Comparison of ENCODE assay signal across 7 mouse cellular contexts in genomic region chr3:90083698-90084324, GRCm38 (mm10). TPM values are rescaled to one million over a fixed set of nuclear protein-coding genes. Genes with fewer than 3 reads are reported as not detected.
DNase-seq lines count a peak whose midpoint lies in the region; ATAC-seq and TF ChIP-seq lines count a peak whose summit lies in the region.

No protein-coding gene starts in this region.

- 14% methylated on average over 3 of the region's 3 CpGs for WGBS in lung, embryonic 14.5 days
- 56% methylated on average over 3 of the region's 3 CpGs for WGBS in embryonic facial prominence, embryonic 13.5 days
- WGBS in midbrain, embryonic 16.5 days: 41% methylated on average over 3 of the region's 3 CpGs
- WGBS in thymus, adult 2 months: 37% methylated on average over 3 of the region's 3 CpGs

- H3K36me3 ChIP-seq in lung, embryonic 14.5 days (ENCODE audit: insufficient read depth): peaks cover 39% of the 10 kb centered on the region
- peaks cover 28% of the 10 kb centered on the region for H3K36me3 ChIP-seq in embryonic facial prominence, embryonic 13.5 days
- peaks cover 13% of the 10 kb centered on the region for H3K36me3 ChIP-seq in midbrain, embryonic 16.5 days (ENCODE audit: control insufficient read depth, insufficient read depth, low read length)
- peaks cover 23% of the 10 kb centered on the region for H3K36me3 ChIP-seq in thymus, adult 2 months (ENCODE audit: control insufficient read depth, insufficient read depth, low read length)

- no peaks in the 10 kb centered on the region for H3K9me3 ChIP-seq in lung, embryonic 14.5 days (ENCODE audit: low read depth, low read length)
- no peaks in the 10 kb centered on the region for H3K9me3 ChIP-seq in embryonic facial prominence, embryonic 13.5 days
- no peaks in the 10 kb centered on the region for H3K9me3 ChIP-seq in midbrain, embryonic 16.5 days (replicated peaks; ENCODE audit: control insufficient read depth, low read length, poor library complexity, severe bottlenecking)

- no peaks in the 10 kb centered on the region for H3K27me3 ChIP-seq in lung, embryonic 14.5 days (ENCODE audit: insufficient read depth, low read length)
- no peaks in the 10 kb centered on the region for H3K27me3 ChIP-seq in embryonic facial prominence, embryonic 13.5 days
- no peaks in the 10 kb centered on the region for H3K27me3 ChIP-seq in midbrain, embryonic 16.5 days (ENCODE audit: control insufficient read depth, insufficient read depth, low read depth, low read length)
- no peaks in the 10 kb centered on the region for H3K27me3 ChIP-seq in thymus, adult 2 months (ENCODE audit: control insufficient read depth, insufficient read depth, low read length)

- TF ChIP-seq CTCF in lung, embryonic 14.5 days (IDR thresholded peaks at IDR 0.05; ENCODE audit: low read depth): no peak
- TF ChIP-seq CTCF in layer of hippocampus, adult 2 months (conservative IDR thresholded peaks at IDR 0.05): no peak
- no peak for TF ChIP-seq CTCF in thymus, adult 2 months (IDR thresholded peaks at IDR 0.05; ENCODE audit: borderline replicate concordance, control insufficient read depth, extremely low read depth, insufficient read depth, low read length, poor library complexity)

- H3K4me3 ChIP-seq in lung, embryonic 14.5 days (ENCODE audit: low read depth, low read length): peak overlapping the region; percentile 96; the same call in 1 of the 2 replicates
- no peak overlapping the region for H3K4me3 ChIP-seq in embryonic facial prominence, embryonic 13.5 days
- H3K4me3 ChIP-seq in layer of hippocampus, adult 2 months: peak overlapping the region; percentile 27
- H3K4me3 ChIP-seq in midbrain, embryonic 16.5 days (ENCODE audit: low read depth, low read length): no peak overlapping the region
- H3K4me3 ChIP-seq in thymus, adult 2 months (ENCODE audit: control insufficient read depth, insufficient read depth, low read length): no peak overlapping the region

- ATAC-seq in lung, embryonic 14.5 days (ENCODE audit: insufficient read depth): no peak
- no peak for ATAC-seq in embryonic facial prominence, embryonic 13.5 days (ENCODE audit: insufficient number of reproducible peaks, insufficient read depth, low FRiP score, low TSS enrichment, low read depth)
- ATAC-seq in midbrain, embryonic 16.5 days: no peak

- peaks cover 27% of the 10 kb centered on the region for H3K4me1 ChIP-seq in lung, embryonic 14.5 days (ENCODE audit: insufficient read depth)
- H3K4me1 ChIP-seq in embryonic facial prominence, embryonic 13.5 days: peaks cover 48% of the 10 kb centered on the region
- peaks cover 48% of the 10 kb centered on the region for H3K4me1 ChIP-seq in midbrain, embryonic 16.5 days (ENCODE audit: control insufficient read depth, insufficient read depth, low read length)
- H3K4me1 ChIP-seq in thymus, adult 2 months (replicated peaks; ENCODE audit: control insufficient read depth, insufficient read depth, low read length): peaks cover 23% of the 10 kb centered on the region

- no peak overlapping the region for H3K9ac ChIP-seq in lung, embryonic 14.5 days
- 0 out of 2 replicates have a peak overlapping the region, but pooled peaks have one; percentile 49 for H3K9ac ChIP-seq in embryonic facial prominence, embryonic 13.5 days
- H3K9ac ChIP-seq in midbrain, embryonic 16.5 days (ENCODE audit: low read depth, low read length): 0 out of 2 replicates have a peak overlapping the region, but pooled peaks have one; percentile 30

- peak; percentile 51 for DNase-seq in lung, embryonic 14.5 days
- no peak for DNase-seq in lung, postnatal 14 days
- DNase-seq in layer of hippocampus, adult 2 months (ENCODE audit: low spot score in 2 of 2): peak; percentile 64 to 80
- no peak for DNase-seq in thymus, adult 2 months
- no peak for DNase-seq in thymus, postnatal 10 days (ENCODE audit: low spot score in 2 of 2)

- H3K27ac ChIP-seq in lung, embryonic 14.5 days (ENCODE audit: low read depth): peak overlapping the region; percentile 81
- no peak overlapping the region for H3K27ac ChIP-seq in embryonic facial prominence, embryonic 13.5 days
- peak overlapping the region; percentile 89 for H3K27ac ChIP-seq in layer of hippocampus, adult 2 months
- H3K27ac ChIP-seq in midbrain, embryonic 16.5 days (ENCODE audit: low read length): peak overlapping the region; percentile 50
- H3K27ac ChIP-seq in thymus, adult 2 months (ENCODE audit: control insufficient read depth, insufficient read depth, low read length): no peak overlapping the region

- peak overlapping the region; percentile 77 for H3K4me2 ChIP-seq in lung, embryonic 14.5 days
- H3K4me2 ChIP-seq in embryonic facial prominence, embryonic 13.5 days: peak overlapping the region; percentile 24; the same call in 1 of the 2 replicates
- peak overlapping the region; percentile 31 for H3K4me2 ChIP-seq in midbrain, embryonic 16.5 days (ENCODE audit: low read length)

- no peak for TF ChIP-seq POLR2A in thymus, adult 2 months (IDR thresholded peaks at IDR 0.05; ENCODE audit: control insufficient read depth, extremely low read depth, insufficient read depth, low read length, poor library complexity)

RNA-seq across cellular contexts. Expression of gene Tpm3, which starts 11.4 kb away (rescaled TPM):
- polyA plus RNA-seq in lung, embryonic 14.5 days (2014; fragmentation: Nextera tagmentation; extraction: Ambion mirVana): 634 and 654 TPM in 2 replicates
- polyA plus RNA-seq in embryonic facial prominence, embryonic 13.5 days (2015; fragmentation: Nextera tagmentation; extraction: Ambion mirVana): 496 and 525 TPM in 2 replicates
- 100 to 1,000 TPM; 177 to 183 TPM for total RNA-seq in layer of hippocampus, adult 2 months (2021)
- polyA plus RNA-seq in midbrain, embryonic 16.5 days (2015; fragmentation: Nextera tagmentation; extraction: Ambion mirVana): 377 and 415 TPM in 2 replicates
- polyA plus RNA-seq in thymus, adult 2 months (2012; rRNA removed): 252 and 262 TPM in 2 replicates

RNA-seq across cellular contexts. Expression of gene Nup210l, which starts 20.1 kb away (rescaled TPM):
- 0.39 and 0.58 TPM in 2 replicates for polyA plus RNA-seq in lung, embryonic 14.5 days (2014; fragmentation: Nextera tagmentation; extraction: Ambion mirVana)
- 0.30 and 0.44 TPM in 2 replicates for polyA plus RNA-seq in embryonic facial prominence, embryonic 13.5 days (2015; fragmentation: Nextera tagmentation; extraction: Ambion mirVana)
- under 1 TPM; 0.25 to 0.33 TPM for total RNA-seq in layer of hippocampus, adult 2 months (2021)
- 0.16 and 0.35 TPM in 2 replicates for polyA plus RNA-seq in midbrain, embryonic 16.5 days (2015; fragmentation: Nextera tagmentation; extraction: Ambion mirVana)
- 1.5 and 1.6 TPM in 2 replicates for polyA plus RNA-seq in thymus, adult 2 months (2012; rRNA removed)

RNA-seq across cellular contexts. Expression of gene Ubap2l, which starts 31.4 kb away (rescaled TPM):
- 236 and 257 TPM in 2 replicates for polyA plus RNA-seq in lung, embryonic 14.5 days (2014; fragmentation: Nextera tagmentation; extraction: Ambion mirVana)
- polyA plus RNA-seq in embryonic facial prominence, embryonic 13.5 days (2015; fragmentation: Nextera tagmentation; extraction: Ambion mirVana): 231 and 255 TPM in 2 replicates
- total RNA-seq in layer of hippocampus, adult 2 months (2021): 100 to 1,000 TPM; 173 to 179 TPM
- 120 and 132 TPM in 2 replicates for polyA plus RNA-seq in midbrain, embryonic 16.5 days (2015; fragmentation: Nextera tagmentation; extraction: Ambion mirVana)
- 199 and 208 TPM in 2 replicates for polyA plus RNA-seq in thymus, adult 2 months (2012; rRNA removed)

RNA-seq across cellular contexts. Expression of gene 4933434E20Rik, which starts 32.4 kb away (rescaled TPM):
- 136 and 143 TPM in 2 replicates for polyA plus RNA-seq in lung, embryonic 14.5 days (2014; fragmentation: Nextera tagmentation; extraction: Ambion mirVana)
- 146 and 149 TPM in 2 replicates for polyA plus RNA-seq in embryonic facial prominence, embryonic 13.5 days (2015; fragmentation: Nextera tagmentation; extraction: Ambion mirVana)
- total RNA-seq in layer of hippocampus, adult 2 months (2021): 100 to 1,000 TPM in 1 of 2 experiments, 10 to 100 TPM in 1; 89.6 to 101 TPM
- 224 and 225 TPM in 2 replicates for polyA plus RNA-seq in midbrain, embryonic 16.5 days (2015; fragmentation: Nextera tagmentation; extraction: Ambion mirVana)
- polyA plus RNA-seq in thymus, adult 2 months (2012; rRNA removed): 45.9 and 59.7 TPM in 2 replicates

Comparison
In these comparisons a context has a peak if more than half of its experiments do, and no peak if none do; other contexts are left out.
1. DNase-seq: peak in lung, embryonic 14.5 days (single experiment) and layer of hippocampus, adult 2 months (2 of 2); none in lung, postnatal 14 days (single experiment), thymus, adult 2 months (single experiment) and thymus, postnatal 10 days (0 of 2).
2. H3K27ac ChIP-seq: peak in lung, embryonic 14.5 days (single experiment), layer of hippocampus, adult 2 months (single experiment) and midbrain, embryonic 16.5 days (single experiment); none in embryonic facial prominence, embryonic 13.5 days (single experiment) and thymus, adult 2 months (single experiment).
3. H3K4me2 ChIP-seq: peak in every context shown above with its lines; median percentile 77 in lung, embryonic 14.5 days; 31 in midbrain, embryonic 16.5 days; 24 in embryonic facial prominence, embryonic 13.5 days.
4. H3K4me3 ChIP-seq: peak in lung, embryonic 14.5 days (single experiment) and layer of hippocampus, adult 2 months (single experiment); none in embryonic facial prominence, embryonic 13.5 days (single experiment), midbrain, embryonic 16.5 days (single experiment) and thymus, adult 2 months (single experiment).